Mouse (Mus musculus) CH12.LX (cell line): ENCODE measurements at regions not wholly inside any gene's neighbourhood (a gene's known extent, or its start where the extent isn't known, plus 50 kb on each side); places are given as distances from the start of the nearest gene placed in this dataset.

Experiments
- CHD1 ChIP-seq: IDR thresholded peaks from 2 replicates; pipeline ENCODE4 v1.6.1; 2012; ENCODE audit warnings: low read depth, low read length, improper control_type of control experiment, inconsistent platforms
- CTCF ChIP-seq, 2 experiments: IDR thresholded peaks in 1 of 2; conservative IDR thresholded peaks in 1 of 2; 2 replicates each; pipeline ENCODE4 v1.5.1; 2011 to 2012; ENCODE audit warnings: low read depth in 2 of 2, low read length in 2 of 2, improper control_type of control experiment in 1 of 2, inconsistent platforms in 1 of 2, mild to moderate bottlenecking in 1 of 2, moderate library complexity in 1 of 2
- ETS1 ChIP-seq: conservative IDR thresholded peaks from 2 replicates; pipeline ENCODE4 v1.6.1; 2012; ENCODE audit warnings: low read depth, mild to moderate bottlenecking, inconsistent platforms, low read length, improper control_type of control experiment, moderate library complexity
- GABPA ChIP-seq: IDR thresholded peaks from 2 replicates; pipeline ENCODE4 v1.6.1; 2012; ENCODE audit warnings: low read depth, low read length, improper control_type of control experiment, inconsistent platforms; ENCODE audit not compliant: insufficient replicate concordance
- MAX ChIP-seq: IDR thresholded peaks from 2 replicates; pipeline ENCODE4 v1.6.1; 2011; ENCODE audit warnings: low read length, improper control_type of control experiment
- POLR2A ChIP-seq: IDR thresholded peaks from 2 replicates; pipeline ENCODE4 v1.6.1; 2011; ENCODE audit warnings: low read depth, mild to moderate bottlenecking, improper control_type of control experiment, low read length
- UBTF ChIP-seq: IDR thresholded peaks from 2 replicates; pipeline ENCODE4 v1.6.1; 2012; ENCODE audit warnings: low read depth, mild to moderate bottlenecking, inconsistent platforms, low read length, improper control_type of control experiment, moderate library complexity

- no peak for TF ChIP-seq CTCF (conservative IDR thresholded peaks at IDR 0.05 in 1 of 2, IDR thresholded peaks at IDR 0.05 in 1 of 2; ENCODE audit: low read depth in 2 of 2, low read length in 2 of 2)
- no peak for TF ChIP-seq POLR2A
- TF ChIP-seq UBTF = no peak
- TF ChIP-seq MAX = no peak
- no peak for TF ChIP-seq CHD1
- TF ChIP-seq GABPA = no peak
- TF ChIP-seq ETS1 = no peak
Observed at GRCm38 (mm10) chr13:107878980-107879379, 165.3 kb upstream of the Smim15 start.
